Mouse (Mus musculus): ENCODE data around the gene Mvb12b.

DNA sequence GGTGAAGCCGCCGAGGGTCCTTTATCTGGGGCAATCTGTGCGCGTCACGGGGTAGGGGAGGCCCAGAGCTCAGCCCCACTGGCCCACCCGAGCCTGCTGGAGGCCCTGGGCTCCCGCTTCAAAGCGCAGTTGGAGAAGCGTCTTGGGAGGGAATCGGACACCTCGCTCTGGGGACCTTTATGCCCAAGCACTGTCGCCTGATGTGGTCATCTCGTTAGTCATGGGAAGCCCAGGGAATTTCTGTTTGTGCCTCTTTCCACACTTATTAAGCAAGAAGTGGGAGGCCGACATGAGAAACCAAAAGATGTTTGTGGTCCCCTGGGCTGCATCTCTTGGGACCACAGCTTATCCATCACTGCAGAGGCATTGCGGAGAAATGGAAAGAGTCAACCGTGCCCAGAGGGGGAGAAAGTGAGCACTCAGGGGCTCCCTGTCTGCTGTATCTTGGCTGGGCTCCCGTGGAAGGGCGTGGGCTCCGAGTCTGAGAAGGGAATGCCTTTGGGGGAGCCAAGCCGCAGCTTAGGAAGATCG, 169.9 kb downstream of the Mvb12b start:
- TF ChIP-seq POLR2A (IDR thresholded peaks at IDR 0.05; ENCODE audit: low read depth, low read length) (no peak), CTCF (IDR thresholded peaks at IDR 0.05; ENCODE audit: borderline replicate concordance, insufficient read depth, low read length) (no peak)
